Mouse (Mus musculus) liver, embryonic 14.5 days (tissue): ENCODE results near the gene H2-Ab1. TPM values are rescaled to one million over a fixed set of nuclear protein-coding genes. Genes with fewer than 3 reads are reported as not detected.

Source experiments
- ATAC-seq: fragments of 200-750 bp; cut with Nextera tagmentation; 2 replicates; pipeline ENCODE4 v1.8.0; 2017; ENCODE audit warnings: moderate number of reproducible peaks, mild to moderate bottlenecking, moderate library complexity; ENCODE audit not compliant: insufficient read depth
- DNase-seq, 3 experiments: peaks; one replicate each; pipeline ENCODE4 v3.0.0-alpha.2; 2012 to 2013; ENCODE audit warnings: low read depth in 3 of 3, low spot score in 3 of 3
- H3K27ac ChIP-seq: fragments of 300-500 bp; sonication (generic); 2 replicates; pipeline ENCODE4 v1.5.1; 2014; ENCODE audit warnings: moderate library complexity, mild to moderate bottlenecking, control low read depth, inconsistent platforms
- H3K27me3 ChIP-seq: fragments of 300-500 bp; sonication (generic); 2 replicates; pipeline ENCODE4 v1.6.1; 2014; ENCODE audit warnings: mild to moderate bottlenecking, low read length, moderate library complexity; ENCODE audit not compliant: control insufficient read depth, insufficient read depth
- H3K36me3 ChIP-seq: fragments of 300-500 bp; sonication (generic); replicated peaks from 2 replicates; pipeline ENCODE4 v1.6.1; 2014; ENCODE audit warnings: low read depth; ENCODE audit not compliant: control insufficient read depth, insufficient read depth
- H3K4me1 ChIP-seq, 2 experiments: fragments of 200-500 bp in 1 of 2; fragments of 300-500 bp in 1 of 2; sonication (generic) in 1 of 2; replicated peaks; 2 replicates each; pipeline ENCODE4 v1.6.1; 2012 to 2014; ENCODE audit warnings: antibody characterized with exemption in 1 of 2, inconsistent platforms in 1 of 2, low read length in 1 of 2; ENCODE audit not compliant: control insufficient read depth in 2 of 2, insufficient read depth in 2 of 2
- H3K4me2 ChIP-seq: fragments of 300-500 bp; sonication (generic); 2 replicates; pipeline ENCODE4 v1.6.1; 2014; ENCODE audit warnings: low read depth, mild to moderate bottlenecking, control low read depth, moderate library complexity
- H3K4me3 ChIP-seq, 2 experiments: fragments of 200-500 bp in 1 of 2; fragments of 300-500 bp in 1 of 2; sonication (generic) in 1 of 2; 2 replicates each; pipeline ENCODE4 v1.5.1; 2012 to 2014; ENCODE audit warnings: low read depth in 2 of 2, low read length in 2 of 2, mild to moderate bottlenecking in 2 of 2, control low read depth in 1 of 2, inconsistent platforms in 1 of 2, moderate library complexity in 1 of 2; ENCODE audit not compliant: insufficient read depth in 1 of 2
- H3K9ac ChIP-seq: fragments of 300-500 bp; sonication (generic); replicated peaks from 2 replicates; pipeline ENCODE4 v1.6.1; 2014; ENCODE audit warnings: mild to moderate bottlenecking, control low read depth, moderate library complexity
- H3K9me3 ChIP-seq: fragments of 300-500 bp; sonication (generic); 2 replicates; pipeline ENCODE4 v1.6.1; 2016; ENCODE audit warnings: low read length, mixed read lengths; ENCODE audit not compliant: control insufficient read depth
- CTCF ChIP-seq: IDR thresholded peaks from 2 replicates; pipeline ENCODE4 v1.5.1; 2016; ENCODE audit warnings: antibody characterized with exemption, low read depth, control low read depth
- EP300 ChIP-seq: IDR thresholded peaks from 2 replicates; pipeline ENCODE4 v1.6.1; 2016; ENCODE audit warnings: antibody characterized with exemption, low read depth
- WGBS: fragments of 180-500 bp; shearing (Covaris S2); extraction: QIAGEN DNeasy Blood & Tissue Kit; methylation state at CpG from one replicate; pipeline ENCODE4 v1.1.7; 2014; ENCODE audit not compliant: insufficient replicate concordance; 5-methylcytosine and 5-hydroxymethylcytosine counted together
- polyA plus RNA-seq, 2 experiments: library from polyadenylated mRNA; depleted of rRNA in 1 of 2; stranded (reverse) in 1 of 2; unstranded in 1 of 2; fragments of >200 nt; fragmentation: Nextera tagmentation in 1 of 2; extraction: Ambion mirVana in 1 of 2; gene quantifications; 2 replicates each; pipeline versions ENCODE4 v1.2.1 to v1.2.3; 2012 to 2014

The H2-Ab1 gene
- polyA plus RNA-seq, 2 experiments: 2.3 to 3.3 TPM

- no peak overlapping the region for H3K4me2 ChIP-seq
- no peak for TF ChIP-seq CTCF
- TF ChIP-seq EP300: no peak
- WGBS: 11% methylated on average over 2 of the region's 2 CpGs
- no peaks in the 10 kb centered on the region for H3K36me3 ChIP-seq
- H3K9me3 ChIP-seq: no peaks in the 10 kb centered on the region
- H3K9ac ChIP-seq: no peak overlapping the region
- ATAC-seq (no peak), DNase-seq (no peak)
- H3K4me3 ChIP-seq: no peak overlapping the region
- no peaks in the 10 kb centered on the region for H3K27me3 ChIP-seq
- H3K4me1 ChIP-seq: no peaks in the 10 kb centered on the region
- H3K27ac ChIP-seq: no peak overlapping the region
These were observed 59.8 kb downstream of the H2-Ab1 start for GRCm38 (mm10) chr17:34317275-34317674.

Other genes starting within 250 kb of the H2-Ab1 start
- gene Ring1, start 233.0 kb upstream of the H2-Ab1 start, polyA plus RNA-seq (2012; rRNA removed): 7.6 and 9.7 TPM in 2 replicates
- gene Ring1, start 233.0 kb upstream of the H2-Ab1 start, polyA plus RNA-seq (2014; fragmentation: Nextera tagmentation; extraction: Ambion mirVana): 1.2 and 1.7 TPM in 2 replicates
- gene H2-Ke6, start 229.6 kb upstream of the H2-Ab1 start, polyA plus RNA-seq (2012; rRNA removed): 30.6 and 32.8 TPM in 2 replicates
- 22.3 and 24.9 TPM in 2 replicates for gene H2-Ke6, start 229.6 kb upstream of the H2-Ab1 start, polyA plus RNA-seq (2014; fragmentation: Nextera tagmentation; extraction: Ambion mirVana)
- 27.0 and 28.1 TPM in 2 replicates for gene Slc39a7, start 226.0 kb upstream of the H2-Ab1 start, polyA plus RNA-seq (2012; rRNA removed)
- gene Slc39a7, start 226.0 kb upstream of the H2-Ab1 start, polyA plus RNA-seq (2014; fragmentation: Nextera tagmentation; extraction: Ambion mirVana): 25.1 and 26.5 TPM in 2 replicates
- gene Rxrb, start 225.9 kb upstream of the H2-Ab1 start, polyA plus RNA-seq (2012; rRNA removed): 15.2 and 16.5 TPM in 2 replicates
- gene Rxrb, start 225.9 kb upstream of the H2-Ab1 start, polyA plus RNA-seq (2014; fragmentation: Nextera tagmentation; extraction: Ambion mirVana): 6.0 and 7.2 TPM in 2 replicates
- gene Col11a2, start 218.3 kb upstream of the H2-Ab1 start, polyA plus RNA-seq (2012; rRNA removed): 0.22 and 0.55 TPM in 2 replicates
- 0.06 and 0.20 TPM in 2 replicates for gene Col11a2, start 218.3 kb upstream of the H2-Ab1 start, polyA plus RNA-seq (2014; fragmentation: Nextera tagmentation; extraction: Ambion mirVana)
- 0.45 and 0.51 TPM in 2 replicates for gene H2-Oa, start 165.3 kb upstream of the H2-Ab1 start, polyA plus RNA-seq (2012; rRNA removed)
- 0.29 and 0.51 TPM in 2 replicates for gene H2-Oa, start 165.3 kb upstream of the H2-Ab1 start, polyA plus RNA-seq (2014; fragmentation: Nextera tagmentation; extraction: Ambion mirVana)
- gene H2-DMa, start 138.1 kb upstream of the H2-Ab1 start, polyA plus RNA-seq (2012; rRNA removed): 2.5 and 3.1 TPM in 2 replicates
- 4.4 and 5.5 TPM in 2 replicates for gene H2-DMa, start 138.1 kb upstream of the H2-Ab1 start, polyA plus RNA-seq (2014; fragmentation: Nextera tagmentation; extraction: Ambion mirVana)
- gene Brd2, start 135.1 kb upstream of the H2-Ab1 start, polyA plus RNA-seq (2012; rRNA removed): 46.8 and 48.7 TPM in 2 replicates
- gene Brd2, start 135.1 kb upstream of the H2-Ab1 start, polyA plus RNA-seq (2014; fragmentation: Nextera tagmentation; extraction: Ambion mirVana): 28.8 and 37.5 TPM in 2 replicates
- gene H2-DMb2, start 114.4 kb upstream of the H2-Ab1 start, polyA plus RNA-seq (2012; rRNA removed): 0.40 and 0.58 TPM in 2 replicates
- 0.13 and 0.33 TPM in 2 replicates for gene H2-DMb2, start 114.4 kb upstream of the H2-Ab1 start, polyA plus RNA-seq (2014; fragmentation: Nextera tagmentation; extraction: Ambion mirVana)
- gene H2-DMb1, start 104.6 kb upstream of the H2-Ab1 start, polyA plus RNA-seq (2012; rRNA removed): 1.2 TPM in 2 replicates
- gene H2-DMb1, start 104.6 kb upstream of the H2-Ab1 start, polyA plus RNA-seq (2014; fragmentation: Nextera tagmentation; extraction: Ambion mirVana): 0.79 and 0.86 TPM in 2 replicates
- 1.9 TPM in 2 replicates for gene Tap1, start 70.1 kb upstream of the H2-Ab1 start, polyA plus RNA-seq (2012; rRNA removed)
- 2.0 and 2.5 TPM in 2 replicates for gene Tap1, start 70.1 kb upstream of the H2-Ab1 start, polyA plus RNA-seq (2014; fragmentation: Nextera tagmentation; extraction: Ambion mirVana)
- 3.8 and 5.8 TPM in 2 replicates for gene Psmb9, start 69.9 kb upstream of the H2-Ab1 start, polyA plus RNA-seq (2012; rRNA removed)
- 6.0 and 7.5 TPM in 2 replicates for gene Psmb9, start 69.9 kb upstream of the H2-Ab1 start, polyA plus RNA-seq (2014; fragmentation: Nextera tagmentation; extraction: Ambion mirVana)
- 9.5 and 11.8 TPM in 2 replicates for gene Psmb8, start 60.0 kb upstream of the H2-Ab1 start, polyA plus RNA-seq (2012; rRNA removed)
- 18.8 and 21.7 TPM in 2 replicates for gene Psmb8, start 60.0 kb upstream of the H2-Ab1 start, polyA plus RNA-seq (2014; fragmentation: Nextera tagmentation; extraction: Ambion mirVana)
- 2.1 and 2.9 TPM in 2 replicates for gene Tap2, start 54.2 kb upstream of the H2-Ab1 start, polyA plus RNA-seq (2012; rRNA removed)
- 3.1 and 4.9 TPM in 2 replicates for gene Tap2, start 54.2 kb upstream of the H2-Ab1 start, polyA plus RNA-seq (2014; fragmentation: Nextera tagmentation; extraction: Ambion mirVana)
- gene H2-Ob, start 18.8 kb upstream of the H2-Ab1 start, polyA plus RNA-seq (2012; rRNA removed): 0.13 and 0.20 TPM in 2 replicates
- 0.13 and 0.17 TPM in 2 replicates for gene H2-Ob, start 18.8 kb upstream of the H2-Ab1 start, polyA plus RNA-seq (2014; fragmentation: Nextera tagmentation; extraction: Ambion mirVana)
- 1.1 and 1.5 TPM in 2 replicates for gene H2-Aa, start 30.1 kb downstream of the H2-Ab1 start, polyA plus RNA-seq (2012; rRNA removed)
- gene H2-Aa, start 30.1 kb downstream of the H2-Ab1 start, polyA plus RNA-seq (2014; fragmentation: Nextera tagmentation; extraction: Ambion mirVana): 1.8 and 2.5 TPM in 2 replicates
- gene H2-Eb1, start 48.2 kb downstream of the H2-Ab1 start, polyA plus RNA-seq (2012; rRNA removed): 0.65 and 0.91 TPM in 2 replicates
- 0.80 and 0.83 TPM in 2 replicates for gene H2-Eb1, start 48.2 kb downstream of the H2-Ab1 start, polyA plus RNA-seq (2014; fragmentation: Nextera tagmentation; extraction: Ambion mirVana)
- 0.01 TPM in 1 of 2 replicates, not detected in the other for gene H2-Eb2, start 68.0 kb downstream of the H2-Ab1 start, polyA plus RNA-seq (2012; rRNA removed)
- gene H2-Eb2, start 68.0 kb downstream of the H2-Ab1 start, polyA plus RNA-seq (2014; fragmentation: Nextera tagmentation; extraction: Ambion mirVana): not detected in 2 replicates
- 0.01 and 0.03 TPM in 2 replicates for gene Btnl2, start 97.1 kb downstream of the H2-Ab1 start, polyA plus RNA-seq (2012; rRNA removed)
- gene Btnl2, start 97.1 kb downstream of the H2-Ab1 start, polyA plus RNA-seq (2014; fragmentation: Nextera tagmentation; extraction: Ambion mirVana): not detected in 2 replicates
- not detected in 2 replicates for gene Btnl1, start 119.4 kb downstream of the H2-Ab1 start, polyA plus RNA-seq (2012; rRNA removed)
- gene Btnl1, start 119.4 kb downstream of the H2-Ab1 start, polyA plus RNA-seq (2014; fragmentation: Nextera tagmentation; extraction: Ambion mirVana): not detected in 2 replicates
- gene BC051142, start 141.1 kb downstream of the H2-Ab1 start, polyA plus RNA-seq (2012; rRNA removed): 0.03 and 0.17 TPM in 2 replicates
- 0.08 and 0.66 TPM in 2 replicates for gene BC051142, start 141.1 kb downstream of the H2-Ab1 start, polyA plus RNA-seq (2014; fragmentation: Nextera tagmentation; extraction: Ambion mirVana)
- not detected in 2 replicates for gene Btnl4, start 219.6 kb downstream of the H2-Ab1 start, polyA plus RNA-seq (2012; rRNA removed)
- not detected in 2 replicates for gene Btnl4, start 219.6 kb downstream of the H2-Ab1 start, polyA plus RNA-seq (2014; fragmentation: Nextera tagmentation; extraction: Ambion mirVana)